Mouse (Mus musculus) C2C12 (cell line): Measurements from ENCODE around the gene Ripor3. TPM values are rescaled to one million over a fixed set of nuclear protein-coding genes. Genes with fewer than 3 reads are reported as not detected.

Experiments
- H3K27me3 ChIP-seq: one replicate; pipeline ENCODE4 v1.6.1; 2011; ENCODE audit not compliant: control insufficient read depth, insufficient read depth, insufficient read length
- H3K36me3 ChIP-seq: one replicate; pipeline ENCODE4 v1.6.1; 2011; ENCODE audit not compliant: control insufficient read depth, insufficient read depth
- H3K4me3 ChIP-seq: one replicate; pipeline ENCODE4 v1.5.1; 2011; ENCODE audit warnings: mild to moderate bottlenecking, control low read depth; ENCODE audit not compliant: poor library complexity, insufficient read depth, severe bottlenecking
- H3K79me2 ChIP-seq: one replicate; pipeline ENCODE4 v1.6.1; 2011; ENCODE audit not compliant: control insufficient read depth, insufficient read depth
- H3K79me3 ChIP-seq: one replicate; pipeline ENCODE4 v1.6.1; 2011; ENCODE audit warnings: low read depth, control low read depth
- H3ac ChIP-seq: one replicate; pipeline ENCODE3; 2011; ENCODE audit warnings: low read depth; ENCODE audit not compliant: control insufficient read depth, insufficient read length
- CEBPB ChIP-seq: IDR thresholded peaks from one replicate; pipeline ENCODE4 v1.6.1; 2011; ENCODE audit warnings: low read depth, mild to moderate bottlenecking, control low read depth, moderate library complexity
- CTCF ChIP-seq: IDR thresholded peaks from one replicate; pipeline ENCODE4 v1.5.1; 2011; ENCODE audit not compliant: control insufficient read depth, insufficient read depth, insufficient read length
- FOSL1 ChIP-seq: IDR thresholded peaks from one replicate; pipeline ENCODE4 v1.8.0; 2011; ENCODE audit warnings: mild to moderate bottlenecking, low read length; ENCODE audit not compliant: poor library complexity, insufficient read depth, severe bottlenecking
- MAX ChIP-seq: IDR thresholded peaks from one replicate; pipeline ENCODE4 v1.6.1; 2011; ENCODE audit warnings: mild to moderate bottlenecking, control low read depth
- MYOD1 ChIP-seq: IDR thresholded peaks from one replicate; pipeline ENCODE4 v1.6.1; 2011; ENCODE audit warnings: low read depth; ENCODE audit not compliant: control insufficient read depth, insufficient read length
- MYOG ChIP-seq: IDR thresholded peaks from one replicate; pipeline ENCODE4 v1.6.1; 2011; ENCODE audit not compliant: control insufficient read depth, insufficient read length; ENCODE audit errors: extremely low read depth
- USF1 ChIP-seq: IDR thresholded peaks from one replicate; pipeline ENCODE4 v1.6.1; 2011; ENCODE audit warnings: low read depth, mild to moderate bottlenecking, control low read depth, moderate library complexity
- polyA plus RNA-seq: library from polyadenylated mRNA; unstranded; fragments of >200 nt; fragmentation: generic; extraction: Trizol; gene quantifications from one replicate; pipeline ENCODE4 v1.2.1, GENCODE M21; 2012; ENCODE audit warnings: missing spikeins

Gene Ripor3
- polyA plus RNA-seq, 1 experiment = 0.04 TPM

- Histone ChIP-seq H3K79me2 (no peaks in the 10 kb centered on the region), H3K27me3 (no peaks in the 10 kb centered on the region), H3K79me3 (no peaks in the 10 kb centered on the region), H3K4me3 (no peak overlapping the region), H3K36me3 (peaks cover 22% of the 10 kb centered on the region), H3ac (no peak overlapping the region)
- TF ChIP-seq USF1 (no peak), MAX (no peak), MYOG (no peak), MYOD1 (no peak), CEBPB (no peak), FOSL1 (no peak), CTCF (no peak)
Observed at GRCm38 (mm10) chr2:167980391-167980790, 30.0 kb downstream of the Ripor3 start.

GRCm38 (mm10) chr2:167978271-167978670 is 32.1 kb downstream of the Ripor3 start:
- Histone ChIP-seq H3K79me3 (no peaks in the 10 kb centered on the region), H3K27me3 (no peaks in the 10 kb centered on the region), H3ac (no peak overlapping the region), H3K4me3 (no peak overlapping the region), H3K79me2 (no peaks in the 10 kb centered on the region), H3K36me3 (peaks cover 41% of the 10 kb centered on the region)
- TF ChIP-seq MYOD1 (no peak), MAX (no peak), CEBPB (no peak), CTCF (no peak)

GRCm38 (mm10) chr2:167975746-167976145 is 34.7 kb downstream of the Ripor3 start:
- Histone ChIP-seq H3K36me3 (peaks cover 45% of the 10 kb centered on the region), H3K4me3 (no peak overlapping the region), H3K79me3 (no peaks in the 10 kb centered on the region), H3ac (no peak overlapping the region), H3K79me2 (no peaks in the 10 kb centered on the region), H3K27me3 (no peaks in the 10 kb centered on the region)
- TF ChIP-seq CEBPB (no peak), CTCF (no peak), USF1 (no peak)

GRCm38 (mm10) chr2:167972809-167973208 is 37.6 kb downstream of the Ripor3 start:
- Histone ChIP-seq H3K79me3 (no peaks in the 10 kb centered on the region), H3K36me3 (peaks cover 60% of the 10 kb centered on the region), H3K4me3 (no peak overlapping the region), H3K79me2 (no peaks in the 10 kb centered on the region), H3ac (no peak overlapping the region), H3K27me3 (no peaks in the 10 kb centered on the region)
- TF ChIP-seq FOSL1 (no peak), CEBPB (no peak), MAX (no peak), CTCF (no peak), MYOG (no peak), MYOD1 (no peak), USF1 (no peak)

GRCm38 (mm10) chr2:167972146-167972545 is 38.3 kb downstream of the Ripor3 start:
- H3K79me2 ChIP-seq = no peaks in the 10 kb centered on the region
- H3K27me3 ChIP-seq = no peaks in the 10 kb centered on the region
- H3K79me3 ChIP-seq = no peaks in the 10 kb centered on the region
- TF ChIP-seq USF1 (no peak), FOSL1 (no peak), CTCF (no peak), CEBPB (no peak), MAX (no peak), MYOG (no peak), MYOD1 (no peak)
- H3K4me3 ChIP-seq = no peak overlapping the region
- H3ac ChIP-seq = no peak overlapping the region
- peaks cover 62% of the 10 kb centered on the region for H3K36me3 ChIP-seq

GRCm38 (mm10) chr2:167969851-167970541 is 40.4 kb downstream of the Ripor3 start:
- peaks cover 73% of the 10 kb centered on the region for H3K36me3 ChIP-seq
- no peak for TF ChIP-seq CEBPB
- TF ChIP-seq MYOD1 = no peak
- no peak for TF ChIP-seq CTCF
- TF ChIP-seq MYOG = no peak
- no peak for TF ChIP-seq FOSL1
- no peak for TF ChIP-seq USF1
- TF ChIP-seq MAX = no peak

GRCm38 (mm10) chr2:167968504-167968903 is 41.9 kb downstream of the Ripor3 start:
- Histone ChIP-seq H3K79me3 (no peaks in the 10 kb centered on the region), H3K36me3 (peaks cover 72% of the 10 kb centered on the region), H3K79me2 (no peaks in the 10 kb centered on the region), H3K27me3 (no peaks in the 10 kb centered on the region), H3K4me3 (no peak overlapping the region), H3ac (no peak overlapping the region)
- TF ChIP-seq USF1 (no peak), CTCF (no peak), CEBPB (no peak), MYOD1 (no peak), MYOG (no peak), FOSL1 (no peak), MAX (no peak)

More at GRCm38 (mm10) chr2:167969851-167970541, 40.4 kb downstream of the Ripor3 start:
- Histone ChIP-seq H3K79me2 (no peaks in the 10 kb centered on the region), H3ac (no peak overlapping the region), H3K4me3 (no peak overlapping the region), H3K79me3 (no peaks in the 10 kb centered on the region), H3K27me3 (no peaks in the 10 kb centered on the region)
